Mouse (Mus musculus): ENCODE data around the gene Sh3bgrl2. TPM values are rescaled to one million over a fixed set of nuclear protein-coding genes. Genes with fewer than 3 reads are reported as not detected.

Sh3bgrl2 gene
- polyA plus RNA-seq, 2 experiments, result 3.5 to 9.7 TPM

- Histone ChIP-seq H3K9ac (replicated peaks) (no peak overlapping the region), H3K27ac (no peak overlapping the region), H3K4me3 (ENCODE audit: insufficient read depth in 1 of 2, low read depth in 2 of 2, low read length in 2 of 2) (no peak overlapping the region), H3K27me3 (ENCODE audit: control insufficient read depth, insufficient read depth, low read length) (no peaks in the 10 kb centered on the region; the same call in 1 of the 2 replicates), H3K36me3 (replicated peaks; ENCODE audit: control insufficient read depth, insufficient read depth, low read depth) (no peaks in the 10 kb centered on the region), H3K4me2 (ENCODE audit: low read depth) (no peak overlapping the region), H3K4me1 (replicated peaks; ENCODE audit: control insufficient read depth in 2 of 2, insufficient read depth in 2 of 2, low read length in 1 of 2) (no peaks in the 10 kb centered on the region), H3K9me3 (ENCODE audit: control insufficient read depth, low read length) (no peaks in the 10 kb centered on the region)
- no peak for DNase-seq (ENCODE audit: low read depth in 3 of 3, low spot score in 3 of 3)
- no peak for TF ChIP-seq CTCF (IDR thresholded peaks at IDR 0.05; ENCODE audit: low read depth)
- no peak for TF ChIP-seq EP300 (IDR thresholded peaks at IDR 0.05; ENCODE audit: low read depth)
- 51% methylated on average over 3 of the region's 3 CpGs for WGBS (ENCODE audit: insufficient replicate concordance)
- no peak for ATAC-seq (ENCODE audit: insufficient read depth)
These were observed 139.8 kb downstream of the Sh3bgrl2 start for GRCm38 (mm10) chr9:83687904-83688303.

Other genes starting within 250 kb of the Sh3bgrl2 start
- 0.25 and 0.59 TPM in 2 replicates for gene Lca5, start 107.2 kb upstream of the Sh3bgrl2 start, polyA plus RNA-seq (2012; rRNA removed)
- 0.56 and 1.6 TPM in 2 replicates for gene Lca5, start 107.2 kb upstream of the Sh3bgrl2 start, polyA plus RNA-seq (2014; fragmentation: Nextera tagmentation; extraction: Ambion mirVana)